Mouse (Mus musculus) erythroid progenitor cell, adult 5-6 weeks (primary cell): Measurements from ENCODE around the gene Nfkbia. TPM values are rescaled to one million over a fixed set of nuclear protein-coding genes. Genes with fewer than 3 reads are reported as not detected.

Experiments
- ATAC-seq: replicated peaks from 2 replicates; pipeline ENCODE4 v1.8.0; 2016; ENCODE audit warnings: moderate number of reproducible peaks, mild to moderate bottlenecking, moderate TSS enrichment, inconsistent platforms; ENCODE audit not compliant: poor library complexity, low FRiP score, severe bottlenecking
- total RNA-seq, 2 experiments: library from RNA; stranded (forward) in 1 of 2; stranded (reverse) in 1 of 2; fragments of 150-400 nt in 1 of 2; fragments of 186-747, 209-891 nt in 1 of 2; gene quantifications; 2 replicates each; pipeline versions ENCODE4 v1.2.3 to v1.2.4; 2015 to 2017; ENCODE audit warnings: low replicate concordance in 2 of 2

Gene Nfkbia
- total RNA-seq, 2 experiments from 2014 or later: 16.0 to 22.6 TPM

- ATAC-seq: no peak
Measured at GRCm38 (mm10) chr12:55447396-55447760, 45.1 kb downstream of the Nfkbia start.

- ATAC-seq: no peak
Measured at GRCm38 (mm10) chr12:55446746-55447395, 45.6 kb downstream of the Nfkbia start.

GRCm38 (mm10) chr12:55446366-55446745 is 46.1 kb downstream of the Nfkbia start:
- no peak for ATAC-seq

- no peak for ATAC-seq
Measured at GRCm38 (mm10) chr12:55445583-55445982, 46.9 kb downstream of the Nfkbia start.

- no peak for ATAC-seq
Measured at GRCm38 (mm10) chr12:55444031-55444451, 48.4 kb downstream of the Nfkbia start.

- no peak for ATAC-seq
Measured at GRCm38 (mm10) chr12:55442861-55443850, 49.3 kb downstream of the Nfkbia start.

- no peak for ATAC-seq
Measured at GRCm38 (mm10) chr12:55442245-55442644, 50.2 kb downstream of the Nfkbia start.

GRCm38 (mm10) chr12:55440416-55440815 is 52.0 kb downstream of the Nfkbia start:
- no peak for ATAC-seq

Other genes with a start within 250 kb of the Nfkbia start
- 10.8 and 13.4 TPM in 2 replicates for gene 1110008L16Rik, start 193.1 kb downstream of the Nfkbia start, total RNA-seq (2015; ENCODE audit: low replicate concordance)
- 3.3 and 5.3 TPM in 2 replicates for gene 1110008L16Rik, start 193.1 kb downstream of the Nfkbia start, total RNA-seq (2017; ENCODE audit: low replicate concordance)
- 19.8 and 25.6 TPM in 2 replicates for gene Ppp2r3c, start 189.6 kb downstream of the Nfkbia start, total RNA-seq (2015; ENCODE audit: low replicate concordance)
- gene Ppp2r3c, start 189.6 kb downstream of the Nfkbia start, total RNA-seq (2017; ENCODE audit: low replicate concordance): 19.5 and 20.6 TPM in 2 replicates
- 104 and 111 TPM in 2 replicates for gene Psma6, start 108.4 kb downstream of the Nfkbia start, total RNA-seq (2015; ENCODE audit: low replicate concordance)
- 66.7 and 125 TPM in 2 replicates for gene Psma6, start 108.4 kb downstream of the Nfkbia start, total RNA-seq (2017; ENCODE audit: low replicate concordance)
- gene Aldoart2, start 72.6 kb upstream of the Nfkbia start, total RNA-seq (2015; ENCODE audit: low replicate concordance): not detected in 2 replicates
- gene Aldoart2, start 72.6 kb upstream of the Nfkbia start, total RNA-seq (2017; ENCODE audit: low replicate concordance): not detected in 2 replicates
- not detected in 2 replicates for gene Insm2, start 106.8 kb upstream of the Nfkbia start, total RNA-seq (2015; ENCODE audit: low replicate concordance)
- not detected in 2 replicates for gene Insm2, start 106.8 kb upstream of the Nfkbia start, total RNA-seq (2017; ENCODE audit: low replicate concordance)